Mouse (Mus musculus) left cerebral cortex, postnatal 14 days (tissue): Measurements from ENCODE around the gene Mb. TPM values are rescaled to one million over a fixed set of nuclear protein-coding genes. Genes with fewer than 3 reads are reported as not detected.
A peak's percentile ranks its signal among the peaks of the same experiment; 100 is the strongest.

Experiments
- DNase-seq, 2 experiments: peaks; one replicate each; pipeline ENCODE4 v3.0.0; 2021 to 2022; ENCODE audit warnings: low spot score in 2 of 2, mixed read lengths in 1 of 2
- intact Hi-C: fragments of 180-260 bp; cut with DNase I; formaldehyde crosslinking; loops from one replicate; pipeline ENCODE4 v1.15.1; 2025
- total RNA-seq, 2 experiments: library from RNA; stranded (reverse); gene quantifications; 2 replicates each; pipeline ENCODE4 v1.2.3; 2021

Mb gene
- total RNA-seq, 2 experiments from 2014 or later = not detected

DNA sequence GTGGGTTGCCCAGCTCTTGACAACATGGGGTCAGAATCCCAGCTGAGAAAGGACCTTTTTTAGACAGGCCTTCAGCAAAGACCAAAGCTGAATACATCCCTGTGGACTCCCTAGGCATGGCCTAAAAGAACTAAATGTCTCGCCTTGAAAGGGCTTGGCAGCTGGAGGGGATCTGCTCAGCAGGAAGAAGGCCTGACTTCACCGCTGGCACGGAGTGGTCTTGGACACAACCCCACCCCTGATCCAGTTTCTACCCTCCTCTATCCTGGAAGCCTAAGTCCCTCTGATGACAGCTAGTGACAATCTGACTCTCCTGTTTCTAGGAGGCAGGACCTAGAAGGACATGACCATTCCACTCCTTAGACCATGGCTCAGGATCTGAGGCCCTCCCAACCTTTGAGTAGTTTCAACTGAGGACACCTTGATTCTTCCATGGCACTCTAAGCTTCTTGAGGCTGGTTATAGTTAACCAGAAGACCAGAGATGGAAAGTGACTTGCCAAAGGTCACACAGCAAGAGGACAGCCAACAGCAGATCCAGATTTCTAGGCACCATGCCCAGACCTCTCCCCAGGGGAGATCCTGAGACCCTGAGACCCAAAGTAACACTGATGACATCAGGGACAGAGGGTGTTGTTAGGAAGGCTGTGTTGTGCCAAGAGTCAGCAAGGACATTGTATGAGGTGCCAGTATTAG is 47.1 kb downstream of the Mb start:
- intact Hi-C loops = no loop called here
- DNase-seq = no peak

DNA sequence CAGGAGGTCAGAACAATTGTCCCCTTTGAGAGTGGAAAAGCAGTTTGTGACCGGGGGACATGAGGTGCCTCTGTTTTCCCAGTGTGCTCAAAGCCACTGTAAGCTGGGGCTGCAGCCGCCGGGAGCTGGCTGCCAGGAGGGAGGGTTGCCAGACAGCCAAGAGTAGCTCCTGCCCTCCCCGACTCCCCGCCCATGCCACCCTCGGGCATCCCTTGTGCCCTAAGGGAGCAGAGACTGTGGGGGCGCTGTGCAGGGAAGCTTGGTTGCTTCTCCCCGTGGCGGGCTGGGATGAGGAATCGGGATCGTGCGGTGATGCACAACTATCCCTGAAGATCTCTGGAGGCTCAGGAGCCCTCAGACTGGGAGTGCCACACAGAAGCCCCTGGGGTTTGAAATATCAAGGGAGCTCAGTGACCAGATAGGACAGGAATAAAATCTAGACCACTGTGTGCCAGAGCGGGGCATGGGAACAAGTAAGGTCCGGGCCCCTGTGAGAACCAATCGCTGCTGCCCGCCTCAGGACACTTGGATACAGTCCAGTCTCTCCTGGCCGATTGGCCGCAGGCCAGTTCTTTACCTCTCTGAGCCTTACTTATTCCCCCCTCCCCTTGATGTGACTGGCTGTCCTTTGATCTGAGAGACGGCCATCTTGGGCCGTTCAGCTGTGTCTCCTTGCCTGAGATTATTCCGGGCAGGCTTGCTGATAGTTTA is 51.4 kb downstream of the Mb start:
- intact Hi-C loops = loop anchor here (5.0 kb wide), 1 partner anchor 368 kb away; no protein-coding TSS in a partner anchor
- peak; percentile 40 for DNase-seq

GRCm38 (mm10) chr15:76998048-76998447 is 52.4 kb downstream of the Mb start:
- DNase-seq = no peak
- intact Hi-C loops = loop anchor here (5.0 kb wide), 1 partner anchor 369 kb away; no protein-coding TSS in a partner anchor

GRCm38 (mm10) chr15:76994413-76994812 is 56.1 kb downstream of the Mb start:
- peak; percentile 36 to 73 for DNase-seq
- intact Hi-C loops = loop anchor here (2.0 kb wide), 1 partner anchor 72 kb away; no protein-coding TSS in a partner anchor

DNA sequence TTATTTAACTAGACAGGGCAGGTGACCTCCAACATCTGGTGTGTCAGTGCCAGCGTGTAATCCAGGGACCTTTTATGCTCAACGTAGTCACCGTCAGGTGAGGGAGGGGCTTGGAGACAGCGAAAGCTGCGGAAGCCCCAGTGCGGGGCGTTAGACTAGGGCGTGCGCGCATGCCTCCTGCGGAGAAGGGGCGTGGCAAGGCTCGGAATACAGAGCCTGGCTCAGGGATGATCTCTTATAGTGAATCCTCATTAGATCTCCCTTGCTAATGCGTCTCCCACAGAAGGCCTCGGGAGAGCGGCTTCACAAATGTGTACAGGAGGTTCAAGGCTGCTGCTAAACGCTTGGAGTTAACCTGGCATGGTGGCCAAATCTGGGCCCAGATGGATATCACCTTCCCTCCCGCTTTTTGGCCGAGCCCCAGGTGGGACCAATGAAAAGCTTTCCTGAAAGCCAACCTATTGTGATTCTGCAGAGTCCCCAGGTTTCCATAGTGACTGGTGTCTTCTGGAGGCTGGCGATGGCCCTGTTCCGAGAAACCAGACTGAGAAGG is 62.9 kb downstream of the Mb start:
- intact Hi-C loops = no loop called here
- peak; percentile 66 to 71 for DNase-seq

DNA sequence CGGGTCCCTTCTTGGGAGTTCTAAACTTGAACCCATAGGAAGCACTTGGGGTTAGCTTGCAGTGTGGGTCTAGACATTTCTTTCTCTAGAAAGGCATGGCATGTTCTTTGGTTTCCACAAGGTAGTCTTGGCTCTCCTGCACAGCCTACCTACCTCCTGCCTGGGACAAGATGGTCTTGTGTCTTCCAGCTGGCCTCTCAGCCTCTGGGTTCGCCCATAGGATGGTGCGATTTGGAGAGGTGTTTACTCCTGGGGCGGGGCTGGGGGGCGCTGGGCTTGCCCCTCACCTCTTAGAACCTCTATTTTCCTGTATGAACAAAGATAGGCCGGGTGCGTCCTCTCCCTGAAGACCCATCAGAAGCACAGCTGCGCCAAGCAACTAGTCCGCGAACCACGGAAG is 63.3 kb downstream of the Mb start:
- intact Hi-C loops = no loop called here

GRCm38 (mm10) chr15:76982745-76983144 is 67.7 kb downstream of the Mb start:
- intact Hi-C loops = no loop called here
- DNase-seq = peak; percentile 32

More for the DNA sequence above, 63.3 kb downstream of the Mb start:
- DNase-seq = no peak

GRCm38 (mm10) chr15:76979799-76980198 is 70.7 kb downstream of the Mb start:
- intact Hi-C loops = loop anchor here (10.0 kb wide), 1 partner anchor 385 kb away; no protein-coding TSS in a partner anchor
- no peak for DNase-seq

DNA sequence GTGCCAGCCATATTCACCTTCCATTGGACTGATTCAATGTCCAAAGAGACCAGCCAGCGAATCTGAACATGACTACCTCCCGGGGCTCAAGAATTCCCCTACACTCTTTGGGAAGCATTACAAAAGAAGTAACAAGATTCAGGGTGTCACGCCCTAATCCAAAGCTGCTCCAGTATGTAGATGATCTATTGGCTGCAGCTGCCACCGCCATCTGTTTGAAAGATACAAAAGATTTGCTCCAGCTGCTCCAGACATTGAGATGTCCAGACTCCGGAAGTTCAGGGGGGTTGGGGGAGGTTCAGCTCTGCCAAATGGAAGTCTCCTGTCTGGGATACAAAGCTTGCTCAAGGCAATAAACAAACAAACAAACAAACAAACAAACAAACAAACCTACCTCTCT is 73.9 kb downstream of the Mb start:
- DNase-seq = no peak
- intact Hi-C loops = loop anchor here (10.0 kb wide), 1 partner anchor 388 kb away; no protein-coding TSS in a partner anchor

GRCm38 (mm10) chr15:76973855-76974651 is 76.4 kb downstream of the Mb start:
- intact Hi-C loops = loop anchor here (5.0 to 10.0 kb wide), 2 partner anchors 33 to 391 kb away; no protein-coding TSS in a partner anchor

DNA sequence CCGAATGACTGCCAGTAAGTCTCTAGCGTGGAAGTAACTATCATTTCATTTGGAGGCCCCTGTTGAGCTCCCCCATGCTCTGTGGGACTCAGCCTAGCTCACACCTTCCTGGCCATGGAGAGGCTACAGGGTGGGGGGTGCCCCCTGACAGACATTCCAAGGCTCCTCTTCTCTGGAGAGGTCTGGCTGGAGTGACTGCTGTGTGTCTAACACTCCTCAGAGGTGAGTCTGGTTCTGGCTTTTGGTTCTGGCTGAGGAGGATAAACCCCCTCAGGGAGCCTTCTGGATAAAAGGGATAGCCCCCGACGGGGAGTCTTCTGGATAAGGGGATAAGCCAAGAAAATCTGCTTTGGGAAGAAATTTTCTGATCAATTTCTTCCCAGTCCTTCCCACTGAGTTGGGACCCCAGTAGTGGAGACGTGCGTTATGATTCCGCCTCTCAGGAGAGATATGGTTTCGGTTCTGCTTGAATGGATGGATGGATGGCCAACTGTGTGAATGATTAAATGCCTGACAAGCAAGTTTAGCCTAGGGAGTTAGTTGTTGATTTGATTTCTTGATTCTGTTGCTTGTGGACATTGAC is 77.1 kb downstream of the Mb start:
- DNase-seq = no peak
- intact Hi-C loops = loop anchor here (5.0 to 10.0 kb wide), 2 partner anchors 34 to 391 kb away; no protein-coding TSS in a partner anchor

More at GRCm38 (mm10) chr15:76973855-76974651, 76.4 kb downstream of the Mb start:
- DNase-seq = peak; percentile 89 to 91

GRCm38 (mm10) chr15:76972661-76973060 is 77.8 kb downstream of the Mb start:
- no peak for DNase-seq
- intact Hi-C loops = loop anchor here (5.0 to 10.0 kb wide), 2 partner anchors 35 to 392 kb away; no protein-coding TSS in a partner anchor

Other genes starting within 250 kb of the Mb start
- gene Zfp251, start 179.2 kb downstream of the Mb start, total RNA-seq = 10 to 100 TPM; 57.3 to 61.0 TPM
- 1 to 10 TPM; 7.1 to 7.4 TPM for gene Zfp7, start 171.4 kb downstream of the Mb start, total RNA-seq
- gene Gm49527, start 171.3 kb downstream of the Mb start, total RNA-seq = under 1 TPM; 0.57 to 0.59 TPM
- 1 to 10 TPM; 5.9 to 6.0 TPM for gene Zfp647, start 125.2 kb downstream of the Mb start, total RNA-seq
- 10 to 100 TPM; 25.0 to 27.9 TPM for gene 1110038F14Rik, start 102.2 kb downstream of the Mb start, total RNA-seq
- gene Apol6, start 5.9 kb downstream of the Mb start, total RNA-seq = under 1 TPM; 0.20 to 0.40 TPM